In the genomic region with DNA sequence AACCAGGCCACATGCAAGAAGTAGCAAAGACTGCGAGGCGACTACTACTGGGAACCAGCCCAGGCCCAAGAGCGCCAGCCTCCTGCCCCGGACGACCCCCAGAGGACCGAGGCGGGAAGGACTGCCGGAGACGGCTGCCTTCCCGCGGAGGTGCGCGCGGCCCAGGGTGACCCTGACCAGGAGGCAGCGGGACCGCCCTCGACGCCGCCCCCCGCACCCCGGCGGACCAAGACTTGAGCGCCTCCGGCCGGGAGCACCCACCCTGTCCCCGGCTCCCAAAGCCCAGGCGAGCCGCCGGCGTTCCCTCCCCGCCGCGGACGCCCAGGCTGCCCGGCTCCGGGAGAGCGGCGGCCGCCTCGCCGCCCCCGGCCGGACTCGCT, we compare ENCODE assay signal across 8 mouse cellular contexts. TPM values are rescaled to one million over a fixed set of nuclear protein-coding genes. Genes with fewer than 3 reads are reported as not detected.
DNase-seq lines count a peak whose midpoint lies in the region; ATAC-seq and TF ChIP-seq lines count a peak whose summit lies in the region.

No protein-coding gene starts in this region.

- peak overlapping the region; percentile 93 for H3K27ac ChIP-seq in layer of hippocampus, adult 2 months
- H3K27ac ChIP-seq in forebrain, embryonic 14.5 days (ENCODE audit: low read depth, low read length) = peak overlapping the region; percentile 70
- peak overlapping the region; percentile 87 for H3K27ac ChIP-seq in hindbrain, embryonic 16.5 days (ENCODE audit: low read depth, low read length)
- H3K27ac ChIP-seq in liver, embryonic 12.5 days = peak overlapping the region; percentile 65

- H3K36me3 ChIP-seq in forebrain, embryonic 14.5 days (ENCODE audit: control insufficient read depth, insufficient read depth, low read length) = peaks cover 33% of the 10 kb centered on the region
- H3K36me3 ChIP-seq in hindbrain, embryonic 16.5 days (ENCODE audit: control insufficient read depth, insufficient read depth, low read length) = peaks cover 28% of the 10 kb centered on the region
- peaks cover 34% of the 10 kb centered on the region for H3K36me3 ChIP-seq in liver, embryonic 12.5 days

- no peak for DNase-seq in layer of hippocampus, adult 2 months (ENCODE audit: low spot score in 2 of 2)
- DNase-seq in layer of hippocampus, postnatal 25 days (ENCODE audit: extremely low spot score in 1 of 2, low spot score in 1 of 2) = no peak
- peak; percentile 87 for DNase-seq in adrenal gland, adult 2 months
- DNase-seq in forebrain, embryonic 14.5 days (ENCODE audit: low spot score) = no peak
- peak; percentile 20 to 22 for DNase-seq in natural killer cell, adult 2 months (ENCODE audit: low spot score in 2 of 2)
- no peak for DNase-seq in layer of hippocampus, postnatal 14 days (ENCODE audit: low spot score in 2 of 2)

- 1% methylated on average over 30 of the region's 44 CpGs for WGBS in forebrain, embryonic 14.5 days
- under 1% methylated on average over 23 of the region's 44 CpGs for WGBS in hindbrain, embryonic 16.5 days
- 2% methylated on average over 27 of the region's 44 CpGs for whole genome bisulfite sequencing in liver, embryonic 12.5 days (ENCODE audit: insufficient replicate concordance)

- peaks cover 17% of the 10 kb centered on the region for H3K4me1 ChIP-seq in forebrain, embryonic 14.5 days (ENCODE audit: control insufficient read depth, insufficient read depth, low read length)
- peaks cover 14% of the 10 kb centered on the region for H3K4me1 ChIP-seq in hindbrain, embryonic 16.5 days (ENCODE audit: control insufficient read depth, insufficient read depth, low read depth, low read length)
- peaks cover 27% of the 10 kb centered on the region for H3K4me1 ChIP-seq in liver, embryonic 12.5 days

- H3K9me3 ChIP-seq in forebrain, embryonic 14.5 days (replicated peaks; ENCODE audit: control insufficient read depth, low read length) = no peaks in the 10 kb centered on the region
- no peaks in the 10 kb centered on the region for H3K9me3 ChIP-seq in hindbrain, embryonic 16.5 days (ENCODE audit: control insufficient read depth, low read length)
- H3K9me3 ChIP-seq in liver, embryonic 12.5 days (replicated peaks) = 0 out of 2 replicates have a peak, but pooled peaks cover 10% of the 10 kb centered on the region

- TF ChIP-seq CTCF in layer of hippocampus, adult 2 months (conservative IDR thresholded peaks at IDR 0.05) = no peak

- peak overlapping the region; percentile 95 for H3K9ac ChIP-seq in forebrain, embryonic 14.5 days (ENCODE audit: low read length)
- peak overlapping the region; percentile 94 for H3K9ac ChIP-seq in hindbrain, embryonic 16.5 days (ENCODE audit: low read depth, low read length)
- H3K9ac ChIP-seq in liver, embryonic 12.5 days = peak overlapping the region; percentile 90

- peak; percentile 47 for ATAC-seq in forebrain, embryonic 14.5 days
- ATAC-seq in hindbrain, embryonic 16.5 days = peak; percentile 49
- ATAC-seq in liver, embryonic 12.5 days = peak; percentile 61

- peak overlapping the region; percentile 98 for H3K4me3 ChIP-seq in layer of hippocampus, adult 2 months
- peak overlapping the region; percentile 99 for H3K4me3 ChIP-seq in forebrain, embryonic 14.5 days (ENCODE audit: low read depth, low read length)
- H3K4me3 ChIP-seq in hindbrain, embryonic 16.5 days (ENCODE audit: low read length) = peak overlapping the region; percentile 100
- peak overlapping the region; percentile 79 for H3K4me3 ChIP-seq in liver, embryonic 12.5 days

- H3K27me3 ChIP-seq in forebrain, embryonic 14.5 days (replicated peaks; ENCODE audit: control insufficient read depth, insufficient read depth, low read length) = no peaks in the 10 kb centered on the region
- H3K27me3 ChIP-seq in hindbrain, embryonic 16.5 days (replicated peaks; ENCODE audit: control insufficient read depth, insufficient read depth, low read length) = no peaks in the 10 kb centered on the region
- H3K27me3 ChIP-seq in liver, embryonic 12.5 days (replicated peaks) = 0 out of 2 replicates have a peak, but pooled peaks cover 7% of the 10 kb centered on the region

- peak overlapping the region; percentile 85 for H3K4me2 ChIP-seq in forebrain, embryonic 14.5 days (ENCODE audit: low read length)
- H3K4me2 ChIP-seq in hindbrain, embryonic 16.5 days (ENCODE audit: low read length) = peak overlapping the region; percentile 91
- peak overlapping the region; percentile 92 for H3K4me2 ChIP-seq in liver, embryonic 12.5 days

RNA-seq across cellular contexts. Expression of gene Zfp629, which starts 1.1 kb away (rescaled TPM):
- 10 to 100 TPM; 21.8 to 22.5 TPM for total RNA-seq in layer of hippocampus, adult 2 months (2021)
- 10 to 100 TPM; 21.3 to 23.3 TPM for total RNA-seq in layer of hippocampus, postnatal 25 days (2021)
- total RNA-seq in adrenal gland, adult 2 months (2021) = 10 to 100 TPM; 16.3 to 21.2 TPM
- 14.0 and 15.5 TPM in 2 replicates for polyA plus RNA-seq in adrenal gland, adult 2 months (2012; rRNA removed)
- 20.8 and 24.2 TPM in 2 replicates for polyA plus RNA-seq in forebrain, embryonic 14.5 days (2014; fragmentation: Nextera tagmentation; extraction: Ambion mirVana)
- 15.0 and 20.7 TPM in 2 replicates for polyA plus RNA-seq in hindbrain, embryonic 16.5 days (2015; fragmentation: Nextera tagmentation; extraction: Ambion mirVana)
- polyA plus RNA-seq in liver, embryonic 12.5 days (2016; fragmentation: Nextera tagmentation; extraction: Ambion mirVana) = 3.3 and 3.8 TPM in 2 replicates
- total RNA-seq in layer of hippocampus, postnatal 14 days (2021) = 10 to 100 TPM; 21.3 to 22.6 TPM

RNA-seq across cellular contexts. Expression of gene Rnf40, which starts 25.9 kb away (rescaled TPM):
- 10 to 100 TPM; 69.5 to 72.8 TPM for total RNA-seq in layer of hippocampus, adult 2 months (2021)
- total RNA-seq in layer of hippocampus, postnatal 25 days (2021) = 10 to 100 TPM; 67.2 to 80.8 TPM
- 10 to 100 TPM; 54.9 to 55.7 TPM for total RNA-seq in adrenal gland, adult 2 months (2021)
- polyA plus RNA-seq in adrenal gland, adult 2 months (2012; rRNA removed) = 19.3 and 23.3 TPM in 2 replicates
- polyA plus RNA-seq in forebrain, embryonic 14.5 days (2014; fragmentation: Nextera tagmentation; extraction: Ambion mirVana) = 26.2 and 39.6 TPM in 2 replicates
- 38.0 and 48.1 TPM in 2 replicates for polyA plus RNA-seq in hindbrain, embryonic 16.5 days (2015; fragmentation: Nextera tagmentation; extraction: Ambion mirVana)
- 36.3 and 36.9 TPM in 2 replicates for polyA plus RNA-seq in liver, embryonic 12.5 days (2016; fragmentation: Nextera tagmentation; extraction: Ambion mirVana)
- total RNA-seq in layer of hippocampus, postnatal 14 days (2021) = 10 to 100 TPM; 69.9 to 72.1 TPM

RNA-seq across cellular contexts. Expression of gene Ccdc189, which starts 26.1 kb away (rescaled TPM):
- total RNA-seq in layer of hippocampus, adult 2 months (2021) = 10 to 100 TPM; 11.5 to 12.9 TPM
- 10 to 100 TPM in 1 of 2 experiments, 1 to 10 TPM in 1; 10.0 to 11.1 TPM for total RNA-seq in layer of hippocampus, postnatal 25 days (2021)
- total RNA-seq in adrenal gland, adult 2 months (2021) = 10 to 100 TPM in 1 of 2 experiments, 1 to 10 TPM in 1; 7.6 to 11.4 TPM
- polyA plus RNA-seq in adrenal gland, adult 2 months (2012; rRNA removed) = 4.8 and 6.1 TPM in 2 replicates
- polyA plus RNA-seq in forebrain, embryonic 14.5 days (2014; fragmentation: Nextera tagmentation; extraction: Ambion mirVana) = 12.5 and 12.8 TPM in 2 replicates
- 11.6 and 13.3 TPM in 2 replicates for polyA plus RNA-seq in hindbrain, embryonic 16.5 days (2015; fragmentation: Nextera tagmentation; extraction: Ambion mirVana)
- polyA plus RNA-seq in liver, embryonic 12.5 days (2016; fragmentation: Nextera tagmentation; extraction: Ambion mirVana) = 7.9 and 8.8 TPM in 2 replicates
- 10 to 100 TPM in 1 of 2 experiments, 1 to 10 TPM in 1; 9.3 to 12.4 TPM for total RNA-seq in layer of hippocampus, postnatal 14 days (2021)

RNA-seq across cellular contexts. Expression of gene Phkg2, which starts 41.4 kb away (rescaled TPM):
- total RNA-seq in layer of hippocampus, adult 2 months (2021) = 10 to 100 TPM; 80.4 to 84.2 TPM
- total RNA-seq in layer of hippocampus, postnatal 25 days (2021) = 10 to 100 TPM; 77.2 to 82.3 TPM
- total RNA-seq in adrenal gland, adult 2 months (2021) = 10 to 100 TPM; 37.3 to 44.4 TPM
- polyA plus RNA-seq in adrenal gland, adult 2 months (2012; rRNA removed) = 48.3 and 53.2 TPM in 2 replicates
- 59.5 and 62.2 TPM in 2 replicates for polyA plus RNA-seq in forebrain, embryonic 14.5 days (2014; fragmentation: Nextera tagmentation; extraction: Ambion mirVana)
- polyA plus RNA-seq in hindbrain, embryonic 16.5 days (2015; fragmentation: Nextera tagmentation; extraction: Ambion mirVana) = 60.5 and 60.9 TPM in 2 replicates
- polyA plus RNA-seq in liver, embryonic 12.5 days (2016; fragmentation: Nextera tagmentation; extraction: Ambion mirVana) = 23.1 and 26.7 TPM in 2 replicates
- total RNA-seq in layer of hippocampus, postnatal 14 days (2021) = 10 to 100 TPM; 79.5 to 83.7 TPM

RNA-seq across cellular contexts. Expression of gene Tmem265, which starts 53.3 kb away (rescaled TPM):
- not detected for total RNA-seq in layer of hippocampus, adult 2 months (2021)
- 1 to 10 TPM in 1 of 2 experiments, not detected in 1; 1.8 TPM for total RNA-seq in layer of hippocampus, postnatal 25 days (2021)
- not detected for total RNA-seq in adrenal gland, adult 2 months (2021)
- polyA plus RNA-seq in adrenal gland, adult 2 months (2012; rRNA removed) = 0.39 and 2.5 TPM in 2 replicates
- 4.1 and 4.7 TPM in 2 replicates for polyA plus RNA-seq in forebrain, embryonic 14.5 days (2014; fragmentation: Nextera tagmentation; extraction: Ambion mirVana)
- 4.3 and 6.2 TPM in 2 replicates for polyA plus RNA-seq in hindbrain, embryonic 16.5 days (2015; fragmentation: Nextera tagmentation; extraction: Ambion mirVana)
- 1.7 and 2.9 TPM in 2 replicates for polyA plus RNA-seq in liver, embryonic 12.5 days (2016; fragmentation: Nextera tagmentation; extraction: Ambion mirVana)
- 1 to 10 TPM in 1 of 2 experiments, under 1 TPM in 1; 0.94 to 2.2 TPM for total RNA-seq in layer of hippocampus, postnatal 14 days (2021)

Comparison
In these comparisons a context has a peak if more than half of its experiments do, and no peak if none do; other contexts are left out.
1. DNase-seq: peak in adrenal gland, adult 2 months (single experiment) and natural killer cell, adult 2 months (2 of 2); none in layer of hippocampus, adult 2 months (0 of 2), layer of hippocampus, postnatal 25 days (0 of 2), forebrain, embryonic 14.5 days (single experiment) and layer of hippocampus, postnatal 14 days (0 of 2).
2. Peak in every context shown above with its lines, with median percentiles within 50 percentile points of each other: H3K27ac ChIP-seq, H3K4me3 ChIP-seq, ATAC-seq, H3K4me2 ChIP-seq and H3K9ac ChIP-seq.